Mouse (Mus musculus): Measurements from ENCODE around the gene Pxt1. TPM values are rescaled to one million over a fixed set of nuclear protein-coding genes. Genes with fewer than 3 reads are reported as not detected.

Gene Pxt1
- polyA plus RNA-seq, 1 experiment: not detected

GRCm38 (mm10) chr17:28982591-28982990, 39.0 kb upstream of the Pxt1 start:
- no peaks in the 10 kb centered on the region for H3K27me3 ChIP-seq (replicated peaks)
- no peak for TF ChIP-seq FLI1 (IDR thresholded peaks at IDR 0.05; ENCODE audit: low read length)
- no peak for TF ChIP-seq GATA1 (IDR thresholded peaks at IDR 0.05; ENCODE audit: borderline replicate concordance, low read length)
- H3K9me3 ChIP-seq: no peaks in the 10 kb centered on the region
- H3K4me1 ChIP-seq: peaks cover 31% of the 10 kb centered on the region
- peaks cover 88% of the 10 kb centered on the region for H3K36me3 ChIP-seq (replicated peaks; ENCODE audit: low read length)
- no peak overlapping the region for H3K4me3 ChIP-seq (replicated peaks)

GRCm38 (mm10) chr17:28981081-28981480, 37.4 kb upstream of the Pxt1 start:
- peaks cover 88% of the 10 kb centered on the region for H3K36me3 ChIP-seq (replicated peaks; ENCODE audit: low read length)
- peaks cover 16% of the 10 kb centered on the region for H3K4me1 ChIP-seq
- TF ChIP-seq GATA1 (IDR thresholded peaks at IDR 0.05; ENCODE audit: borderline replicate concordance, low read length): no peak
- no peak for TF ChIP-seq FLI1 (IDR thresholded peaks at IDR 0.05; ENCODE audit: low read length)

GRCm38 (mm10) chr17:28979091-28979490, 35.5 kb upstream of the Pxt1 start:
- Histone ChIP-seq H3K4me1 (peaks cover 10% of the 10 kb centered on the region), H3K27me3 (replicated peaks) (no peaks in the 10 kb centered on the region), H3K9me3 (no peaks in the 10 kb centered on the region), H3K36me3 (replicated peaks; ENCODE audit: low read length) (peaks cover 92% of the 10 kb centered on the region), H3K4me3 (replicated peaks) (no peak overlapping the region)
- TF ChIP-seq GATA1 (IDR thresholded peaks at IDR 0.05; ENCODE audit: borderline replicate concordance, low read length): no peak

More at GRCm38 (mm10) chr17:28981081-28981480, 37.4 kb upstream of the Pxt1 start:
- Histone ChIP-seq H3K9me3 (no peaks in the 10 kb centered on the region), H3K4me3 (replicated peaks) (no peak overlapping the region), H3K27me3 (replicated peaks) (no peaks in the 10 kb centered on the region)

GRCm38 (mm10) chr17:28970122-28970521, 26.5 kb upstream of the Pxt1 start:
- H3K4me1 ChIP-seq: peaks cover 31% of the 10 kb centered on the region
- H3K36me3 ChIP-seq (replicated peaks; ENCODE audit: low read length): peaks cover 98% of the 10 kb centered on the region
- TF ChIP-seq FLI1 (IDR thresholded peaks at IDR 0.05; ENCODE audit: low read length) (no peak), GATA1 (IDR thresholded peaks at IDR 0.05; ENCODE audit: borderline replicate concordance, low read length) (no peak)
- H3K27me3 ChIP-seq (replicated peaks): no peaks in the 10 kb centered on the region
- H3K4me3 ChIP-seq (replicated peaks): no peak overlapping the region
- no peaks in the 10 kb centered on the region for H3K9me3 ChIP-seq

- H3K36me3 ChIP-seq (replicated peaks; ENCODE audit: low read length): peaks cover 98% of the 10 kb centered on the region
- H3K27me3 ChIP-seq (replicated peaks): no peaks in the 10 kb centered on the region
- H3K4me3 ChIP-seq (replicated peaks): no peak overlapping the region
- peaks cover 49% of the 10 kb centered on the region for H3K4me1 ChIP-seq
- no peaks in the 10 kb centered on the region for H3K9me3 ChIP-seq
- TF ChIP-seq GATA1 (IDR thresholded peaks at IDR 0.05; ENCODE audit: borderline replicate concordance, low read length) (no peak), FLI1 (IDR thresholded peaks at IDR 0.05; ENCODE audit: low read length) (no peak)
These were observed 23.5 kb upstream of the Pxt1 start for GRCm38 (mm10) chr17:28967021-28967610.

- Histone ChIP-seq H3K27me3 (replicated peaks) (no peaks in the 10 kb centered on the region), H3K4me3 (replicated peaks) (no peak overlapping the region), H3K4me1 (peaks cover 66% of the 10 kb centered on the region), H3K36me3 (replicated peaks; ENCODE audit: low read length) (peaks cover 88% of the 10 kb centered on the region), H3K9me3 (no peaks in the 10 kb centered on the region)
- no peak for TF ChIP-seq GATA1 (IDR thresholded peaks at IDR 0.05; ENCODE audit: borderline replicate concordance, low read length)
- no peak for TF ChIP-seq FLI1 (IDR thresholded peaks at IDR 0.05; ENCODE audit: low read length)
These were observed 18.0 kb upstream of the Pxt1 start for GRCm38 (mm10) chr17:28961596-28961995.

- Histone ChIP-seq H3K27me3 (replicated peaks) (no peaks in the 10 kb centered on the region), H3K9me3 (no peaks in the 10 kb centered on the region), H3K4me1 (peaks cover 60% of the 10 kb centered on the region), H3K4me3 (replicated peaks) (no peak overlapping the region), H3K36me3 (replicated peaks; ENCODE audit: low read length) (peaks cover 86% of the 10 kb centered on the region)
- TF ChIP-seq FLI1 (IDR thresholded peaks at IDR 0.05; ENCODE audit: low read length) (no peak), GATA1 (IDR thresholded peaks at IDR 0.05; ENCODE audit: borderline replicate concordance, low read length) (no peak)
These were observed 17.0 kb upstream of the Pxt1 start for GRCm38 (mm10) chr17:28960597-28960996.

- TF ChIP-seq GATA1 (IDR thresholded peaks at IDR 0.05; ENCODE audit: borderline replicate concordance, low read length) (no peak), FLI1 (IDR thresholded peaks at IDR 0.05; ENCODE audit: low read length) (no peak)
- H3K4me1 ChIP-seq: peaks cover 57% of the 10 kb centered on the region
- peaks cover 37% of the 10 kb centered on the region for H3K36me3 ChIP-seq (replicated peaks; ENCODE audit: low read length)
- peak overlapping the region; percentile 51 for H3K4me3 ChIP-seq (replicated peaks)
- no peaks in the 10 kb centered on the region for H3K9me3 ChIP-seq
- H3K27me3 ChIP-seq (replicated peaks): no peaks in the 10 kb centered on the region
These were observed 10.8 kb upstream of the Pxt1 start for GRCm38 (mm10) chr17:28954416-28954815.

- no peak for TF ChIP-seq FLI1 (IDR thresholded peaks at IDR 0.05; ENCODE audit: low read length)
- no peak for TF ChIP-seq GATA1 (IDR thresholded peaks at IDR 0.05; ENCODE audit: borderline replicate concordance, low read length)
- Histone ChIP-seq H3K9me3 (no peaks in the 10 kb centered on the region), H3K4me3 (replicated peaks) (peak overlapping the region; percentile 95), H3K27me3 (replicated peaks) (no peaks in the 10 kb centered on the region), H3K4me1 (peaks cover 51% of the 10 kb centered on the region), H3K36me3 (replicated peaks; ENCODE audit: low read length) (peaks cover 32% of the 10 kb centered on the region)
These were observed 9.6 kb upstream of the Pxt1 start for GRCm38 (mm10) chr17:28953251-28953650.

- H3K27me3 ChIP-seq (replicated peaks): no peaks in the 10 kb centered on the region
- H3K36me3 ChIP-seq (replicated peaks; ENCODE audit: low read length): peaks cover 22% of the 10 kb centered on the region
- TF ChIP-seq GATA1 (IDR thresholded peaks at IDR 0.05; ENCODE audit: borderline replicate concordance, low read length) (no peak), FLI1 (IDR thresholded peaks at IDR 0.05; ENCODE audit: low read length) (no peak)
- peak within 1 kb of the TSS; percentile 95 for H3K4me3 ChIP-seq (replicated peaks)
- peaks cover 5% of the 10 kb centered on the region for H3K9me3 ChIP-seq
- H3K4me1 ChIP-seq: peaks cover 44% of the 10 kb centered on the region
These were observed 8.5 kb upstream of the Pxt1 start, which contains the start of gene Kctd20 for GRCm38 (mm10) chr17:28951831-28952799. Gene Kctd20, plus strand, starts transcription at chr17:28951950.

Measured in megakaryocyte, embryonic 14.5 days (primary cell).